Mouse (Mus musculus): Measurements from ENCODE around the gene Ppm1b.

The Ppm1b gene

DNA sequence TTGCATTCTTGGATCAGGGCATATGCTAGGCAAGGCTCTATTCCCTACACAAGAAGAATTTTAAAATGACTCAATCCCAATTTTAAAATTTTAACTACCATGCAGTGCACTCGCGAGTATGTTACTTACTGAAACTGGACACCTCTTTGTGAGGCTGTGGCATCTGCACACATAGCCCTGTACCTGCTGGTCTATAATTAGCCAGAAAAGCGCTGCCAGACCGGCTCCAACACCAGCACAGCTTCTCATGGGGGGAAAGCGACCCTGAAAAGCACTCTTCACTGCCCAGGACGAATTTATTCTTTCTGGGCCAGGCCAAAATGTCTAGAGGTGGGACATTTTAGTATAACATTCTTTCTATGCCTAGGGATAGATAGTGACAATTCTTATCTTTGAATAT is 114.1 kb downstream of the Ppm1b start:
- DNase-seq (ENCODE audit: low read depth, low spot score): no peak

DNA sequence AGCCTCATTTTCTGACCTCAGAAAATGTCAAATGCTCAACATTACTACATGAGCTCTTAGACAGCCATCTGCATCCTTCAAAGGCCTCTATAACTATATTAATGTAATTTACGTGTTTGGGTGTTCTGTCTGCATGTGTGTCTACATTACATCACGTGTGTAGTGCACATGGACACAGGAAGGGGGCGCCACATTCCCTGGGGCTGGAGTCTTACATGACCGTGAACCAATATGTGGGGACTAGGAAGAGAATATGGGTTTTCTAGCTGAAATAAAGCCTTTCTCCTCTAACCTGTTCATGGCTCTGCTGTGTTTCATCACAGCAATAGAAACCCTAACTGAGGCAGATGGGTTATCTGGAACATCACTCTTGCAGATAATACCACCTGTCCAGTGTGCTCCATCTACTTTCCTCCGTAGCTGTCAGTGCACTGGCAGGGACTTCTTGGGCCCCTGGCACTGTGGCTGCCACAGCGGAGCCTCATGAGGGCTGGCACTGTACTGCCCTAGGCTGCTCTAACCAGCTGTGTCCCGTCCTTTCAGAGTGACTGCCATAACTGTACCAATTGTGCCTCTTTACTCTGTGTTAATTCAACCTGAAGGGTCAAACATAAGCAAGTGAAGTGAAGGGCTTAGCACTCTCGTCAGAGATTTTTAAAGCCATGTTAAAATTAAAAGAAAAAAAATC is 114.7 kb downstream of the Ppm1b start:
- DNase-seq (ENCODE audit: low read depth, low spot score): no peak

DNA sequence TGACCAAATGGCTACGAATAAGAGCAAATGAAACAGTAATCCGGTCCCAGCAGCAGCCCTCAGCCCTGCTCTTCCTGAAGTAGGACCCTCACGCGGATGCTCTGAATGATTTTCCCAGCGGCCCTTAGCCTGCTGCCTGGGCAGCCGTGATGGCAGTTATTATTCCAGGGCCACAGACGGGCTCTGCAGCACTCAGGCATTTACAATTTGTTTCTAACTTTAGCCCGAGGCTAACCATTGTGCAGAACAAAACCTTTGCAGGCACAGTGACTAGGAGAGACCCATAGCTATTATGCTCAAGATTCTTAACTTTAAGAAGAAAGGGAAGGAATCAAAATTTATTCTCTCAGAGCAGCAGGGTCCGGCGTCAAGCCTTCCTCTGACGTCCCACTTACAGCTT is 115.8 kb downstream of the Ppm1b start:
- DNase-seq (ENCODE audit: low read depth, low spot score): no peak

DNA sequence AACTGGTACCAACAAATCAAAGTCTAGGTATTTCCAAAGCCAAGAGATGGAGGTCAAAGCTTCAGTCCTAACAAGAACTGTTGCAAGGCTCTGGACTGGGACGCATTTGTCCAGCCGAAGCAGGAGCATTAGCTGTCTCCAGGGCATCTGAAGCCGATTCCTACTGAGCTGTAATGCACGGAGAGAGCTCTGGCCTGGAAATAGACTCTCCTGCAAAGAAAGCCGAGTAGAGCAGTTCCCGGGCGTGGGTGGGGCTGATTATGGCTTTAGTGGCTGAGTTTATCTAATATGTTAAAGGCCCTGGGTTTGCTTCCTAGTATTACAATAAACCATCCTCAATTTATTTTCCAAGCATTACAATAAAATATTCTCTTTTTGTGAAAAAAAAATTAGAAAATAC is 116.7 kb downstream of the Ppm1b start:
- no peak for DNase-seq (ENCODE audit: low read depth, low spot score)
